Mouse (Mus musculus): ENCODE measurements around the gene Sesn3.
"Not testable (repeated sequence)": the region's sequence is repeated elsewhere in the genome, so short reads cannot be mapped to it uniquely, and the experiment has no call there.

Sesn3 gene

DNA sequence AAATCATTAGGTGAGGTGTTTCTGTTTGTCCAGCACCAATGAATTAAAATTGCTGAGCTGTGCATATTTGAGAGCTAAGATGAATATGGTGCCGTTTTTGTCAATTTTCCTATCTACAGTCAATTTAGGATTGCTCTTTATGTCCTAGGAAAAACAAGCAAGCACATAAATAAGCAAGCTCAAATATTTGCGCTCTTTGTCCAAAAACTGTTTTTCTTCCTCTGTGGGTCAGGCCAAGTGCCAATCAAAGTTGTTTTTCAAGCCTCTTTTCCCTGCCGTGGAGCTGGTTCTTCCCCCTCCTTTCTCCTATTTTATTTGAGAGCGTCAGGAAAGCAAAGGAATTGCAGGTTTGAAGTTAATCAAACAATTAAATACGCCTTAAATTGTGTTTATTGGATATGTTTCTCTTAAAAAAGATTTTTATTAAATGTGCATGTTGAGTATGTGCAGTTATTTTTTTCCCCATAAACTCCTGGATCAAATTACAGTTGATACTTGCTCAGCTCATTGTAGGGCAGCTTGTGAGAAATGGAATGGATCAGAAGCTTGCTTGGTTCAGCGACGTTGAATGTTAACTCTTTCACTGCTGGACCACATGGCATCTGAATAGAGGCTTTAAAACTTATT is 2.6 kb downstream of the Sesn3 start:
- intact Hi-C loops (cut with DNase I) = loop anchor here (5.0 kb wide), 1 partner anchor 385 kb away; no protein-coding TSS in a partner anchor

DNA sequence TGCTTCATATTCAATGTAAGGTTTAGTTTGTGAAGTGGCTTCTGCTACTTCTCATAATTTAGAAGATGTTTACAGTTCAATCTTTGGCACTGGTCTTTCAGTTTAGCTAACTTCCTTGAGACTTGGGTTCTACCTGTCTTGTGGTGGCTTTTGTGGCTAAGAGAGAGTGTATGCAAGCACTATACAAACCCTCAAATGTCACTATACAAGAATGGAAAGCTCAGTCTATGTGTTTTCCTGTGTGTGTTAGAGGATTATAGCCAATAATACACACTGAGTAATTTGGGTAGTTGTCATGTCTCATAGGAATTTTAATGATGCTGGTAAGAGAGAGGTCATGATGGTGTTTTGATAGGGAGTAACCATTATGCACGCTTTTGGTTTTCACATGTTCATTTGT is 5.8 kb downstream of the Sesn3 start:
- intact Hi-C loops (cut with DNase I) = no loop called here

DNA sequence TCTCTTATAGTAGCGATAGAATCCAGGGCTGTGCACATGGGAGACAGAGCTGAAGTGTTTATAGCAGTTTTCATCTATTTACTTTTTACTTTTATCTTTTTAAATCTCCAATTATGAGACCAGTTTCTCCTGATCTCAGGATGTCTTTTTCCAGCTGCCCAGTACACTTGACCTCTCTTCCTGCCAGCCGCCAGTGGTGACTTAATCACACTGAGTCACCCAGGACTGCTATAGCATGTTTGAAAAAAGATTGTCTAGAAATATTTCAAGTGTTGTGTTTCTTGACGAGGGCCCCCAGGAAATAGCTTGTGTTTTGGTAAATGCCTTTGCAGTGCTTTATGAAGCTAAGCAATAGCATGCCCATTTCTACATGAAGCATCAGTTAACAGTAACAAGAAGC is 10.2 kb downstream of the Sesn3 start:
- intact Hi-C loops (cut with DNase I) = no loop called here

DNA sequence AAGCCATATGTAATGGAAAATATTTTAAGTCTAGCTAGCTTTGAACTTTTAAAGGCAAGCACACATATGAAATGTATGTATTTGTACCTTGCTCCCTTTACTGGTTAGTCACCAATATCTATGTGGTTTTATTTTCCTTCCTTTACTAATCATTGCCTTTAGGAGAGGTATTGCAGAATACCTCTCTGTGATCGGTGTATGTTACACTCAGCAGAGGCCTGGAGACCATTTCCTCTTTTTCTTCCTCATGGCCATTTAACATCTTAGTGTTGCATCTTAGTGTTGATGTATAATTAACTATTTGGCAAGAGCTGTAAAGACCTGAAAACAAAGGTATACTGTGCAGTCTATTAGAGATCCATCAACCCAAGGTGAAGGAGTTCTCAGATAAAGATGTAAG is 12.4 kb downstream of the Sesn3 start:
- intact Hi-C loops (cut with DNase I) = no loop called here

DNA sequence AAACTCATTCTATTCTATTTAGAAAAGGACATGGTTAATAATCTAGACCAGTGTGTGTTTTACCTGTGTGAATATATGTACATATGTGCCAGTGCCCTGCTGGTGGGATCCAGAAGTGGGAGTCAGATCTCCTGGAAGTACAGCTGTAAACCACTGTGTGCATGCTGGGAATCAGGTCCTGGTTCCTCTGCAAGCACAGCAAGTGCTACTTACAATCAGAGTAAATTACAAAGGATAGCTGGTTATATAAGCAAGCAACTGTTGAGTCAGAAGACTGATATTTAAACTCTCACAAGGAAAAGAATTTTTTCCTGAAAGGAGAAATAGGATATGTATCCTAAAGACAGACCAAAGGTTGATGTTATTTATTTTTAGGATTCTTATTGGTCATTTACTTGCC is 13.6 kb downstream of the Sesn3 start:
- intact Hi-C loops (cut with DNase I) = no loop called here

DNA sequence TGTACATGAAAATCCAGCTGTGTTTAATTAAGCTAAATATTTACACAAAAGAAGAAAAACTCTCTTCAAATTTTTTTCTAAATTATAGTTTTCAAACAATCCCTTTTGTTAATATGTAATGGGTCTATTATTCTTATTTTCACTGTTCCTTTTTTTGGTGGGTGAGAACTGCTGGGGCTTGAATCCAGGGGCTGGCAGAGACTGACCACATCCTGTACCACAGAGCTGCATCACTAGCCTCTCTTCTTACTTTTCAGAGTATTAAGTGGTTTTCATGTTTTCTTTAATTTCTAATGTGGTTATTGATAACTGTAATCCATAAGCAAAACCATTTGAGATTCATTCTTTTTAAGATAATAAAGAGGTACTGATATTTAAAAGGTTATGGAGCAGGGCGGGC is 19.0 kb downstream of the Sesn3 start:
- intact Hi-C loops (cut with DNase I) = no loop called here

DNA sequence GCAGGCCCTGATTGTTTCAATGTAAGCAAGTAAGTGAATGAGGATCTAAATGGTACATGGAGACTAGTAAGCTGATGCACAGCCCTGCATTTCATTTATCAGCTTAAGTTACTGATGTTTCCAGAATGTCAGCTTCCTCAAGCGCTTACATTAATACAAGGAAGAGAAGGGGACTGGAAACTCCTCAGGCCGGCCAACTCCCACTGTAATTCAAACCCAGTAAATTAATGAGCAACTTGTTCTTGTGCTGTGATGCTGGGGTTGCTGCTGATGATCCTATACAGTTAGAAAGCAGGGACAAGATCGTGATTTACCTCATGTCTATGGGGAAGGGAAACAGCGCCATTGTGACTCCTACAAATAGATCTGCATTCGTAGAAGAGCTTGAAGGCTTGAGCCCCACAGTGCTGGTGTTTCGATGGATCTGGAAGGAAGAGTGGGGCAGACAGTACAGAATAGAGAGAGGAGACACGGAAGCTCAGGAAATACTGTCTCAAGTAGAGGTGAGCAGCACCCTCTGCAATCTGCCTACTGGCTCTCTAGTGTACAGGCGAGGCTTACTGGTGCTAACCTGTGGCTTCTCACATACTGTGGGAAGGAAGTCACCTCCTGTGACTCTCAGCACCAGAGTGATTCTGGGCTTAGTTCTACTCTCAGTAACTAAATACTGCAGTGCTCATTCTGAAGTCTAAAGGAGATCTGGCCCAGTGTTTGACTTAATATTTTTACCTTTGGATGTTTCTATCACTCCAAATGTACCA is 21.0 kb downstream of the Sesn3 start:
- intact Hi-C loops (cut with DNase I) = no loop called here

DNA sequence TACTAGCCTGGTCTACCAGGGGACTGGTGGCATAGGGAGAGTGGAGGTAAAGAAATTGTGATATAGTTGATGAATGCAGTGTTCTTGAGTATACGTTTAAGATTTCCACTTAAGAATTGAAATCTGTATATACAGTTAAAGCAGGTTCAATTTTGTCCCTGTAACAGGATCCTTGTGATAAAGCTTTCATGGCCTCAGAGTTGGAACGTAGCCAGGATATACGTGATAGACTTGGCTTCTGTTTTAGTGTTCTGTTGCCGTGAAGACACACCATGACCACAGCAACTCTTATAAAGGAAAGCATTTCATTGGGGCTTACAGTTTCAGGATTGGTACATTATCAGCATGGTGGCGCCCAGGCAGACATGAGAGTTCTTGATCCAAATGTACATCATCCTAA is 22.3 kb downstream of the Sesn3 start:
- intact Hi-C loops (cut with DNase I) = no loop called here

DNA sequence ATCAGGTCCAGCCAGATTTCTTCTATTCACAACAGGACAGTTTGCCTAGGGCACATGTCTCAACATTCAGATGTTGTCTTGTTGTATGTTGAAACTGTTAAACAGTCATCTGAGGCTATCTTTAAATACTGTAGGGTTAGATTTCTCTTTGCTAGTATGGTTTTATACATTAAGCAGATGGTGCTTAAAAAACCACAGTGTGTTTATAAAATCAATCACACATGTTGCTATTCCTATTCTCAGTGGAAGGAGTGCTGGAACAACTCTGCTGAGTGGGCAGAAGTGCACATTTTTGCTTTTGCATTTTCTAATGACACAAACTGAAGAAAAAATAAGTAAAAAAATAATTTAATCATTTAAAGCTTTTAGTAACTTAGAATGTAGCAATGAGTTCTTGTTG is 25.0 kb downstream of the Sesn3 start:
- intact Hi-C loops (cut with DNase I) = no loop called here

DNA sequence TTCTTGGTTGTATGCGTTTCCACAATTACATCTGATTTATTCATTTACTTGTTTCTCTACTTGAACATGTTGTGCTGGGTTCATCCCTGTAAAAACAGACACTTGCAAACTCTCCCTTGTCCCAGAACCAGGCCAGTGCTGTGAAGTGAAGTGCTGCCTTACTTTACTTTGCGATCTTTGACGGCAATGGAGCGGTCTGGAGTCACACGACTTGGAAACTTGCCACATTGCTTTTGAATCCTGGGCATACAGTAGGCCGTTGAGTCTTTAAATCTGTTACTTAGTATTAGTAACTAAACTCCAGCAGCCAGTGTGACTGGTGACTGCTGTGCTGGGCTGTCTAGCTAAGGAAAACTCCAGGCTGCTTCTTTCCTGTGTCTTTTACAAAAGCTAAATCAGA is 25.9 kb downstream of the Sesn3 start:
- intact Hi-C loops (cut with DNase I) = no loop called here

DNA sequence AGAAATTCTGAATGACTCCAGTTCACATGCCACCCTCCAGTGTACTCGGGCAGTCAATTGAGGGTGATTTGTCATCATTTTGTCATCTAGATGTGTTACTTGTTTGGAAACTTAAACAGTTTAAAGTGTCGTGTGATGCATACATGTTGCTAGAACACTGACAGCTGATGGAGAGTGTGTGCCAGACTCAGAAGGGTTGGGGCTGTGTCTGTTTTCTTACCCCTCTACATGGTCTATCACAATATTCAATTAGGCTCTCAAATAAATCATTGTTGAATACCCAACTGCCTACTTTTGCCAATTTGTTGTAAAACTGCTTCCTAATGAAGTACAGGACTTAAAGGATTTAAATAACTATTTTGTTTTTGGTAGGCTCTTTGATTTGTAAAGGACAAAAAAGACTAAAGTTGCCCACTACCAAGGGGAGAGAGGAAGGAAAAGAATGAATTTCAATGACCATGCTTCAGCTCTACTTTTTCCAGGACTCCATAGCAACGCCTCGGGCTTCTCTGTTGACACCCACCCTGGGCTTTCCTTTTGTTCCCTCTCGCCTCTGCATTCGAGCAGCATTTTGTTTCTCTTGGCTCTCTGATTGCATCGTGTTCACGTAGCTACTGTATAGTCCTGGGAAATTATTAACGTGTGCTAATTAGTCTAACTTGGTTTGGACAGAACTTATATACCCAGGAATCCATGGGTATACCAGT is 29.5 kb downstream of the Sesn3 start:
- intact Hi-C loops (cut with DNase I) = no loop called here

DNA sequence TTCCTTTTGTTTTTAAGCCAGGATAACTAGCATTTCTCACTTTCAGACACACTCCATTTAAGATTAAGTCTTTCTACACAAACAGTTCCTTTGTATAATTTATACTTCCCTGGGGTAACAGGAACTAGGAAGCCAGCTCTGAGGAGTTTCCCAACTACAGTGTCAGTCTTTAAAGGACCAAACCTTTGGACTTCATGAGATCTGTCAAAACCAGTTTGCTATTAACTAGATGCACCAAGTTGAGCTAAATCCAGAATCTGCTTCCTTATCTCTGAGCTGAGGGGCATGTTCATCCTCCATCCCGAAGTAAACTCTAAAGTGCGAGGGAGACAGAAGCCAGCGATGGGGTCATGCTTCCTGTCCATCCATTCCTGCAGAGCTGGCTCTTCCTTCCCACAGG is 32.5 kb downstream of the Sesn3 start:
- intact Hi-C loops (cut with DNase I) = no loop called here

DNA sequence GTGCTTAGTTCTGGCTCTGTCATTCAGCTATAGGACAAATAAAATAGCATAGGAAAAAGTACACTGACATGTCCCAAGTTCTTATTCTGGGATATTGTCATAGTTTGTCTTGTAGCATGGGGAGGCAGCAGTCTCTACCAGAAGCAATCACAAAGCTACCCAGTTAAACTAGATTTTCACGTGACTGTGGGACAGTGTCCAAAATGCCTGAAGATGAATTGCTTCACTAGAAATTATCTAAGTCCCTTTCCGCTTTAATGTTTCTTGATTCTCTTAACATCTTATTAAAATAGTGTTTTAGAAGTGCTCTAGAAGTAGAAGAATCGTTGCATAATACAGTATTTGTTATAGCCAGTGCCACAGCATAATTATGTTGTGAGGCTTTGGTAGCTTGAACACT is 39.1 kb downstream of the Sesn3 start:
- intact Hi-C loops (cut with DNase I) = no loop called here

DNA sequence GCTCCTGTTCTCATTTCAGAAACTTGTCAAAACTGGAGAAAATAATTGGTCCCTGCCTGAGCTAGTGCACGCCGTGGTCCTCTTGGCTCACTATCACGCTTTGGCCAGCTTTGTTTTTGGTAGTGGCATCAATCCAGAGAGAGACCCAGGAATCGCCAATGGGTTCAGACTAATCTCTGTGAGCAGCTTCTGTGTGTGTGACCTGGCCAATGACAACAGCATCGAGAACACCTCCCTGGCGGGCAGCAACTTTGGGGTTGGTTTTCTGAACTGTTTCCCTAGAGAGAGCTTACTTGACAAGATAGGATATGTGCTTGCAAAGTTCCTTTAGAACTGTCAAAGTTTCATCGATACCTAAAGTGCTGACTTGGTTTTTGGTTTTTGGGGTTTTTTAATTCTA is 39.6 kb downstream of the Sesn3 start:
- intact Hi-C loops (cut with DNase I) = no loop called here

DNA sequence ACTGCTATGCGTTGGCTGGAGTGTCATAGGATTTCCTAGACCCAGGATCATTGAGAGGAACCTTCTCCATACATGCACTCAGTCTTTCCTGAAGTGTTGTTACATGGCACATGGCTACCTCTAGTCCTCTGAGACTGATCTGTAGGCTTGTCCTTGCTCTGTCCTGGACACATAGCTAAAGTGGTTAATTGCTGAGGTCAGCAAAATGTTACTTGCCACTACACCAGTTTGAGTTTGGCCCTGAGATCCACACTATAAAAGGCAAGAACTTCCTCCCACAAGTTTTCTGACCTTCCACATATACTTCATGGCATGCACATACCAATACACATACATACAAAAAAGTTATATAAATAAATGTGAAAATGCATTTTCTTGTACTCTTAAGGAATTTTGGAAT is 41.8 kb downstream of the Sesn3 start:
- intact Hi-C loops (cut with DNase I) = no loop called here

DNA sequence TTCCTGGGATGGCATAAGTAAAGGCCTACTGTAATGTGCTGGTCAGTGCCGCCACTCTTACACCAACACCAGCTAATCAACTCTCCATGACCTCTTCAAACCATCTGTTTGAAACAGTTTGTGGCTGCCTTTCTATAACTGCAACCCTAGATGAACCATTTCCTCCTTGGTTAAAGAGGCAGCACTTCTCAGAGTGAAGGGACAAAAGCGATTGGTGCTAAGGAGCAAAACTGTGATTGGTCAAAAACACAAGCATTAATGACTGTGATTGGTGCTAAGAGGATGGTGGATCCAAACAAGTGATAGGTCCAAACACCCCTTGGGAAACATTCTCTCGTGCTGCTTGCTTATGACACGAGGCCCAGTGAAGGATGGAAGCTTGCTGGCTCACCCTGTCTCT is 61.0 kb downstream of the Sesn3 start:
- intact Hi-C loops (cut with DNase I) = no loop called here

DNA sequence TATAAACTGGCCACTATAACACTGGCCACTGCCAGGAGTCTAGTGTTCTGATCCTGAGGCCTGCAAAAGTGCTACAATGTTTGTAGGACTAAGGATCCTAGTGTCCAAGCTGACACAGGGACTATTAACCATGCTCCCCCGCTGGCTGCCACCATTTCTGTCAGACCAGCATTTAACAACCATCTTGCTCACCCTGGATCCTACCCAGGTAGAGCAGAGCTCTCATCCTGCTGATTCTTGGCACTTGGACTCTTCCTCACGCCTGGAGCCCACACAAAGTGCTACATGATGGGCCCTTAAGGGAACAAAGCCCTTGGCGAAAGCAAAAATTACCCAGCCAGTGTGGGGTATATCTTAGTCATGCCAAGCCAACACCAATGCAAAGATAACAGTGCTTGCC is 62.0 kb downstream of the Sesn3 start:
- intact Hi-C loops (cut with DNase I) = no loop called here

DNA sequence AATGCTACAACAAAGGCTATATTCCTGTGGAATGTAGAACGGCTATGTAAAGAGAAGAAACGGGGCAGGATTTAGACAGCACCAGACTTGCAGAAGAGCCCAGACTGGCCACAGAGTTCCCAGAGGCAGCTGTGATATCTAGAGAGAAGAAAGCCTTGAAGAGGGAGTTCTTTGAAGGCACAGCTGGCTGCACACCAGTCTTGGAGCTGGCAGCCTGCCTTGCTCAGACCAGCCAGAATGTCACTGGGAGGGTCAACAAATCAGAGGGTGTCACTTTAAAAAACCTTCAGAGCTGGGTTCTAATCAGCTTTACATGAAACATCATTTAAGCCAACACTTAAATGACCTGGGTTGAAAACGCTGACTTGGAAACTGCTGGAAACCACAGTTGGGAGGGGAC is 63.8 kb downstream of the Sesn3 start:
- intact Hi-C loops (cut with DNase I) = no loop called here

DNA sequence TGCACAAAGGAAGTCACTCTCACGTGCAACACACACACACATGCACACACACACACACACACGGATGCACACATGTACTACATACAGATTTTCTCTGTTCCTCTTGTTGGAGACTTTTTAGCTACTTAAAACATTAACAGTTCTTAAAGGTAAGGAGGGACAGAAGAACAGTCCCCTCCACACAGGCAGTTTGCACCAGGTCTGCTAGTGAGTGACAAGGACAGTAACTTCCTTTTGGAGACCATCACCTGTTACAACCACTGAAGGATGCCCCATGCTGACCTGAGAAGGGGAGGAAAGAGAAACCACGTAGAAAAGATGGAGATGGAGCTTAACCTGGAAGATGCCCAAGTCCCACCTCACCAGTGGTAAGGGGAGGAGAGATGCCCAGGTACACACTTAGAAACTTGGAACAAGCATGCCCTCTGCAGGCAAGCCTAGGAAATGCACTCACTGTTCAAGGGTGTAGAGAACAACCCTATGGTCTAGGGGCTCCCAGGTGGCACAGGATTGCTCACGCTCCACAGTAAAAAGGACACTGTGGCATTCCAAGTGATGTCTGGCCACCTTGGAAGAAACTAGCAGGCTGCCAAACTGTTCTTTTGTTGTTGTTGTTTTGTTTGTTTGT is 67.3 kb downstream of the Sesn3 start:
- intact Hi-C loops (cut with DNase I) = loop anchor here (1.0 to 5.0 kb wide), 2 partner anchors 453 to 495 kb away; no protein-coding TSS in a partner anchor

DNA sequence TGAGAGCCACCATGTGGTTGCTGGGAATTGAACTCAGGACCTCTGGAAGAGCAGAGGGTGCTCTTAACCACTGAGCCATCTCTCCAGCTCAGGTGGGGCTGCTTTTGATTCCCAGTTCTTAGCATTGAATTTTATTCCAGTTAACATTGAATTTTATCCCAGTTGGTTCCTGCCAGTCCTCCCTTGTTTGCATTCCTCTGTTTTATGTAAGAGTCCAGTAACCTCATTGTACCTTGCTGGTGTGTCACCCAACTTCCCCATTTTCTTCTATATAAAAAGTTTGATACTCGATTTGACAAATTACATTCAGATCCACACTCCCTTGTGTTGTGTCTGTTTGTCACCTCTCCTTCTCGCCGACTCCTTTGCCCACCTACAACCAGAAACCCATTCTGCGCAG is 71.0 kb downstream of the Sesn3 start:
- intact Hi-C loops (cut with DNase I) = not testable (repeated sequence)

DNA sequence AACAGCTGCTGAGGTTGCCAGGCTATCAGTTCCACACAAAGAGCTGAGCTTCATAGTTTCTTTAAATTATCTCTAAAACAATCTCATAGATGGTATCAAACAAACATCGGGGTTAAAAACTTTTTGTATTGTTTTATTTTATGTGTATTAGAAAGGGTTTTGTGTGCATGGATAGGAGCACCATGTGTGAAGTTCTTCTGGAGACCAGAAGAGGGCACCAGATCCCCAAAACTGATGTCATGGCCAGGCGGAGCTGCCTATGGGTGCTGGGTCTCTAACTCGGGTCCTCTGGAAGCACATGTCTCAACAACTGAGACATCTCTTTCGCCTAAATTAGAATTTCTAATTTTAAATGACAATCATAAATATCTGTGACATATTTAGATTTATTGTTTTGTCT is 73.5 kb downstream of the Sesn3 start:
- intact Hi-C loops (cut with DNase I) = no loop called here

DNA sequence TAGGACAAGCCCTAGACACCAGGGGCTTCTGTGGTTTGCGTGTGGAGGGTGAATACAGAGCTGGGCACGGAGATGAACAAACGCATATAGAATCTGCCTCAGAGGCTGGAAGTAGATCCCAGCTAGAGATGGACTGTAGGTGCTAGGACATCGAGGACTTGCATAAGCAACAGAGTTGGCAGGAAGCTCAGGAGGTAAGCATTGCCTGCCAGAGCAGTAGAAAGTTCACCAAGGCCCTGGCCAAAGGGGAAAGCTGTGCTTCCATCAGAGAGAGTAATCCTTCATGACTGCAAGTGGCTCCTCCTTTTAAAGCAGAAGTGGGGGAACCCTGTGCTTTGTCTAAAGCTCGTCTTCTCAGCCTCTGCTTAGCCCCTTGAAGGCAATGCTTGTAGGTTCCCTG is 74.5 kb downstream of the Sesn3 start:
- intact Hi-C loops (cut with DNase I) = no loop called here
